Mouse (Mus musculus) heart, embryonic 14.5 days (tissue): Measurements from ENCODE around the gene Prr5. TPM values are rescaled to one million over a fixed set of nuclear protein-coding genes. Genes with fewer than 3 reads are reported as not detected.

Experiments used
- ATAC-seq: fragments of 200-750 bp; cut with Nextera tagmentation; 2 replicates; pipeline ENCODE4 v1.8.0; 2017; ENCODE audit warnings: low read depth, moderate TSS enrichment; ENCODE audit not compliant: insufficient number of reproducible peaks, insufficient read depth, low FRiP score
- H3K27ac ChIP-seq, 2 experiments: fragments of 200-500 bp in 1 of 2; fragments of 300-500 bp in 1 of 2; sonication (generic) in 1 of 2; replicated peaks in 1 of 2; 2 replicates each; pipeline ENCODE4 v1.5.1; 2012 to 2014; ENCODE audit warnings: low read depth in 2 of 2, low read length in 2 of 2, control low read depth in 1 of 2, mild to moderate bottlenecking in 1 of 2, mixed read lengths in 1 of 2; ENCODE audit not compliant: control insufficient read depth in 1 of 2, insufficient read depth in 1 of 2
- H3K27me3 ChIP-seq: fragments of 300-500 bp; sonication (generic); 2 replicates; pipeline ENCODE4 v1.6.1; 2014; ENCODE audit warnings: mild to moderate bottlenecking, low read length, control low read depth; ENCODE audit not compliant: control insufficient read depth, insufficient read depth
- H3K36me3 ChIP-seq: fragments of 300-500 bp; sonication (generic); 2 replicates; pipeline ENCODE4 v1.6.1; 2014; ENCODE audit warnings: mild to moderate bottlenecking, control low read depth, low read length, mixed read lengths; ENCODE audit not compliant: control insufficient read depth, insufficient read depth
- H3K4me1 ChIP-seq, 2 experiments: fragments of 200-500 bp in 1 of 2; fragments of 300-500 bp in 1 of 2; sonication (generic) in 1 of 2; 2 replicates each; pipeline ENCODE4 v1.6.1; 2012 to 2014; ENCODE audit warnings: low read length in 2 of 2, control low read depth in 1 of 2, mixed read lengths in 1 of 2; ENCODE audit not compliant: control insufficient read depth in 2 of 2, insufficient read depth in 2 of 2
- H3K4me2 ChIP-seq: fragments of 300-500 bp; sonication (generic); 2 replicates; pipeline ENCODE4 v1.6.1; 2014; ENCODE audit warnings: mild to moderate bottlenecking, low read length
- H3K4me3 ChIP-seq, 2 experiments: fragments of 200-500 bp in 1 of 2; fragments of 300-500 bp in 1 of 2; sonication (generic) in 1 of 2; 2 replicates each; pipeline ENCODE4 v1.5.1; 2012 to 2014; ENCODE audit warnings: low read length in 2 of 2, mild to moderate bottlenecking in 2 of 2, control low read depth in 1 of 2, low read depth in 1 of 2, moderate library complexity in 1 of 2; ENCODE audit not compliant: control insufficient read depth in 1 of 2, insufficient read depth in 1 of 2
- H3K9ac ChIP-seq: fragments of 300-500 bp; sonication (generic); 2 replicates; pipeline ENCODE4 v1.6.1; 2014; ENCODE audit warnings: mild to moderate bottlenecking, low read length
- H3K9me3 ChIP-seq: fragments of 300-500 bp; sonication (generic); 2 replicates; pipeline ENCODE4 v1.6.1; 2016; ENCODE audit warnings: low read length, control low read depth; ENCODE audit not compliant: control insufficient read depth
- WGBS: fragments of 180-500 bp; shearing (Covaris S2); extraction: QIAGEN DNeasy Blood & Tissue Kit; methylation state at CpG from one replicate; pipeline ENCODE4 v1.1.7; 2014; 5-methylcytosine and 5-hydroxymethylcytosine counted together
- polyA plus RNA-seq: library from polyadenylated mRNA; unstranded; fragments of >200 nt; fragmentation: Nextera tagmentation; extraction: Ambion mirVana; gene quantifications from 2 replicates; pipeline ENCODE4 v1.2.1, GENCODE M21; 2014

Prr5 gene
- polyA plus RNA-seq, 1 experiment from 2014 or later = 15.1 TPM

DNA sequence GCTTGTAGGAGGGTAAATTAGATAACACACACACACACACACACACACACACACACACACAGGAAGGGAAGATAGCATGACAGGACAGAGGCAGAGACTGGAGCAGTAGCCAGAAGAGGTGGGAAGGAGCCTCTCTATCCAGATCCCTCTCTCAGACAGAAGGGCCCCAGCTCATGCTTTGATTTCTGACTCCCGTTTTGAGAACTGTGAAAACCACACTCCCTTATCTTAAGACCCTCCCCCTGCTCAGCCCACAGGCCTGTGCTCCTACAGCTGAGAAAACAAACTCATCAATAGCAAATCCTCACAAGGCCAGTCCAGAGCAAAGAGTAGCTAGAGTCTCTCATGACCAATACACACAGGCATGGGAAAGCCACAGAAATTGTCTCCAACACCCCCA is 26.2 kb upstream of the Prr5 start:
- Histone ChIP-seq H3K9ac (no peak overlapping the region), H3K27me3 (no peaks in the 10 kb centered on the region), H3K9me3 (peaks cover 9% of the 10 kb centered on the region; the same call in 1 of the 2 replicates), H3K4me1 (peaks cover 43 to 48% of the 10 kb centered on the region in 2 experiments), H3K27ac (peak overlapping the region in 1 of 2 experiments; percentile 41; a peak in 1 of 4 replicates), H3K4me2 (no peak overlapping the region), H3K4me3 (no peak overlapping the region), H3K36me3 (no peaks in the 10 kb centered on the region)
- ATAC-seq = peak; percentile 68
- 0% methylated on average over 1 of the region's 1 CpGs for WGBS

DNA sequence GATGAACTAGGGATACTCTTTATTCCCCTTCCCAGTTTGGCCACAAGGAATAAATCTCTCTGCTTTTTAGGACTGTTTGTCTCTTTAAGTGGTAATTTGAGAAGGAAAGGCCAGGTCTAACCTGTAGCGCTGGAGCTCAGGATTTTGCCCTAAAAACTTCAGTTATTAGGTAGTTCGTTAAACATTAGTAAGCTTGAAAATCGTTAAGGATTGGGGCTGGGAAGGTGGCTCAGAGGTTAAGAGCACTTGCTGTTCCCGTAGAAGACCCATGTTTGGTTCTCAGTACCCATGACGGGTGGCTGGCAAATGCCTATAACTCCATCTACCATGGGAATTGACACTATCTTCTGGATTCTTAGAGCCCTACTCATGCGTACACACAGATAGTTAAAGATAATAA is 17.9 kb upstream of the Prr5 start:
- WGBS = 92% methylated on average over 6 of the region's 6 CpGs

DNA sequence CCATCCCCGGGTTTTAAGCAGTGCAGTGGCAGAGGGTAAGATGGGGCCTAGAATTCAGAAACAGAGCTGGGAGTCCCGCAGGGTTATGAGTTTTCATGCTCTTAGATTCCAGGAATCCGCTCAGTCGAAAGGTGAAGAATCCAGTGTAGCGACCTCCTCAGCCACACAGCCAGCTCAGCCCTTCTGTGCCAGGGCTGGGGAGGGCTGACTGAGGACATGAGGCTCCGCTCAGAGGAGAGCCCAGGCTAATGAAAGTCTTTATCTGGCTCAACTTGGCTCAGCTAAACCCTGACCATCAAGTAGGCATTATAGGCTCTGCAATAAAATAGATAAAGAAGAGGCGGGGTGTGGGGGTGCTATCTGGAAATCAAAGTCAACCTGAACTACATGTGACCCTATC is 16.3 kb upstream of the Prr5 start:
- H3K4me1 ChIP-seq = peaks cover 9 to 12% of the 10 kb centered on the region in 2 experiments
- no peak overlapping the region for H3K4me2 ChIP-seq
- no peak overlapping the region for H3K9ac ChIP-seq
- no peak overlapping the region for H3K4me3 ChIP-seq
- no peak overlapping the region for H3K27ac ChIP-seq
- H3K9me3 ChIP-seq = no peaks in the 10 kb centered on the region
- WGBS = 91% methylated on average over 7 of the region's 7 CpGs
- ATAC-seq = no peak
- no peaks in the 10 kb centered on the region for H3K27me3 ChIP-seq
- H3K36me3 ChIP-seq = no peaks in the 10 kb centered on the region

More for the DNA sequence above, 17.9 kb upstream of the Prr5 start:
- Histone ChIP-seq H3K27me3 (no peaks in the 10 kb centered on the region), H3K9me3 (peaks cover 4% of the 10 kb centered on the region; the same call in 1 of the 2 replicates), H3K36me3 (no peaks in the 10 kb centered on the region), H3K9ac (no peak overlapping the region), H3K4me3 (no peak overlapping the region), H3K27ac (no peak overlapping the region), H3K4me2 (no peak overlapping the region), H3K4me1 (peaks cover 9 to 12% of the 10 kb centered on the region in 2 experiments)
- no peak for ATAC-seq

DNA sequence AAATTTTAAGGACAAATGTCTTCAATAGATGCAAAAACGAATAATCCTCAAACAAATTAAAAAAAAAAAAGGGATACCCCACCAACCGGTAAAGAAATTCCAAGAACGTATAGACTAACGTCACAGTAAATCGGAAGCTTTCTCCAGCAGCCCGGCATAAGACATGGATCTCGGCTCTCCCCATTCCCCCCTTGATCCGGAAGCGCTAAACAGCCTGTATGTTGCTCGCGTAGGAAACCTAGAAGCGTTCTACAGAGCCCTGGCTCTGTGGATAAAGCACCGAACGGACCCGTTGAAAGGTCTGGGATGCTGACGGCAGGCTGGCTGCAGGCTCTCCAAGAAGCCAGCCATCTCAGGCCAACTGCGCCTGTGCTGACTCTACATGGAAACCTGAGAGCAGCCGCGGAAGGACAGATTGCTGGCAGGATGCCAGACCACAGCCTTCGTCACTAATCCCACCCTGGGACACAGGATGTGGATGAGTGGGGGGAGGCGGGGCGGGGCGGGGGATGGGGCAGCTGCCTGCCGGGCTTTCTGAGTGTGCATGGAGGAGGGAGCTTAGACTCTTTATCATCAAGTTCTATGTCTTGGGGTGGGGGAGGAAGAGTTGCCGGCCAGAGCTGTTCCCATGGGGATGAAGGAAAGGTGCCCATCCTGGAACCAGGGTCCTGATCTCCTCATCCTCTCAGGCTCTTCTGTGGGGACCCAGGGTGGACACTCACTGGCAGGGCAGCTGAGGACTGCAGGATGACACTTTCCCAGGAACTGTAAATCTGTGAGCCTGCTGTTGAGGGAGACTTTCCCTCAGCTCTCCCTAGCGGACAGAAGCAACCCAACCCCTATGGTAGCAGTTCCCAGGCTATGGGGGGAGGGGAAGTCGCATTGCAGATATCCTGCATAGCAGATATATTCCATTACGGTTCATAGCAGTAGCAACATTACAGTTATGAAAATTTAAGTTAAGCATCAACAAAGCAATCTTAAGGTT is 15.1 kb upstream of the Prr5 start:
- 2% methylated on average over 28 of the region's 28 CpGs for WGBS
- no peaks in the 10 kb centered on the region for H3K9me3 ChIP-seq
- H3K36me3 ChIP-seq = no peaks in the 10 kb centered on the region
- H3K4me3 ChIP-seq = peak overlapping the region; percentile 35 to 48
- H3K4me1 ChIP-seq = peaks cover 9 to 12% of the 10 kb centered on the region in 2 experiments
- ATAC-seq = peak; percentile 87
- H3K9ac ChIP-seq = peak overlapping the region; percentile 61
- H3K27ac ChIP-seq = peak overlapping the region; percentile 89
- H3K4me2 ChIP-seq = peak overlapping the region; percentile 66
- no peaks in the 10 kb centered on the region for H3K27me3 ChIP-seq

DNA sequence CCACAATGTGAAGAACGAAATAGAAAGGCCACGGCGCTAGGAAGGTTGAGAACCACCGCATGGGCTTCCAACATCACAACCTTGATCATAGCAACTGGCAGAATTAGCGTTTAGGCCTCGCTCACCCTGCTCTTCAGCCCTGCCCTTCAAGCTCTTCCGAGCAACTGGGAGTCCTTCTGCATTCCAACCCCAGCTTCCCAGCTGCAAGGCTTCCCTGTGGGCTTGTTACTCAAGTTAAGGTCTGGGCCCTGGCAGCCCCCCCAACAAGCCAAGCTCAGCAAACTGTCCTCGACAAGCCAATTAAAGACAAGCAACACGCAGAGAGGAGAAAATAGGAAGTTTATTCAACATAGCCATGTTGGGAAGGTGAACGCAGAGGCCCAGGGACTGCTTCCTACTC is 14.4 kb upstream of the Prr5 start:
- peak overlapping the region; percentile 85 to 89 for H3K27ac ChIP-seq
- no peaks in the 10 kb centered on the region for H3K27me3 ChIP-seq
- H3K9ac ChIP-seq = no peak overlapping the region
- H3K4me3 ChIP-seq = no peak overlapping the region
- peak overlapping the region; percentile 66 for H3K4me2 ChIP-seq
- ATAC-seq = no peak
- WGBS = 38% methylated on average over 10 of the region's 10 CpGs
- peaks cover 9 to 12% of the 10 kb centered on the region in 2 experiments for H3K4me1 ChIP-seq
- no peaks in the 10 kb centered on the region for H3K36me3 ChIP-seq
- H3K9me3 ChIP-seq = no peaks in the 10 kb centered on the region

DNA sequence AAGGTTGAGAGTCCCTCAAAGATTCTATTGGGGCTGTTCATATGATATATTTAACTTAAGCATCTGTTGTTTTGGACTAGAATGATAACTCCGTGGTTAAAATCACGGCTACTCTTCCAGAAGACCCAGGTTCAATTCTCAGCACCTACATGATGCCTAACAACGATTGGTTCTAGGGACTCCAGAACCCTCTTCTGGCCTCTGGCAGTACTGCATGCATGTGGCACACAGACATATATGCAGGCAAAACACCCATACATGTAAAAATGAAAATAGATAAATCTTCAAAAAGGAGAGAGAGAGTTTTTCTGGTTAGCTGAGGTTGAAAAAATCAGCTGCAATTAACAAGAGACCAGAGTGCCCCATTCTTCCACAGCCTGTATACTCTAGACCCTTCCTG is 12.7 kb upstream of the Prr5 start:
- Histone ChIP-seq H3K9ac (no peak overlapping the region), H3K27ac (no peak overlapping the region), H3K4me2 (no peak overlapping the region), H3K4me3 (no peak overlapping the region), H3K9me3 (no peaks in the 10 kb centered on the region), H3K4me1 (peaks cover 9 to 12% of the 10 kb centered on the region in 2 experiments), H3K36me3 (no peaks in the 10 kb centered on the region), H3K27me3 (no peaks in the 10 kb centered on the region)
- WGBS = 86% methylated on average over 3 of the region's 3 CpGs
- no peak for ATAC-seq

DNA sequence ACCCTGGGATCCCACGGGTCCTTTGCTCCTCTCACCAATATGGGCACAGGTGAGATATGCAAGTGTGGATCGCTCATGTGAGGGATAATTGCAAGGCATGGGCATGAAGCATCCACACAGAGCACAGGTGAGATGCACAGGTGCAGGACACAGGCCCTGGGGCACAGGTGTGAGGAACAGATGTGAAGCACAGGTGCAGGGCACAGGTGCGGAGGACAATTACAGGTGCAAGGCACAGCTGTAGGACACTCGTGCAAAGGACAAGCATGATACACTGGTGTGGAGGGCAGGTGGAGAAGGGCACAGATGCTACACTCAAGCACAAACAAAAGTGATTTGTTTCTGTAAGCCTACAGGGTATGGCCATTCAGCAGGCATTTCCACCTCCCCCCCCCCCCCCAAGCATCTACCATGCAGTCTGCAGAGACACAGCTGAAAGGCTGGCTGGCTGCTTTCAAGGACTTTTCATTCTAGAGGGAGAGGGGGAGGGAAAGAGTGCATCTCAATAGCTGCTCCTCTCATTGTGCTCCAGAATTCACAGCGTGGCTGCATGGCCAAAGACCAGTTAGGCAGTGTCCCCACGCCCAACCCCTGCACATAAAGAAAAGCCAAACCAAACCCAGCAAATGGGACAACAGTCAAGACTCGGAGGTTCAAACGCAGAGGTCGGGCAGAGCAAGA is 11.9 kb upstream of the Prr5 start:
- H3K27ac ChIP-seq = no peak overlapping the region
- H3K4me3 ChIP-seq = no peak overlapping the region
- H3K9me3 ChIP-seq = no peaks in the 10 kb centered on the region
- ATAC-seq = no peak
- H3K27me3 ChIP-seq = 0 out of 2 replicates have a peak, but pooled peaks cover 3% of the 10 kb centered on the region
- H3K9ac ChIP-seq = no peak overlapping the region
- WGBS = 64% methylated on average over 9 of the region's 9 CpGs
- H3K4me1 ChIP-seq = peaks cover 9 to 12% of the 10 kb centered on the region in 2 experiments
- no peaks in the 10 kb centered on the region for H3K36me3 ChIP-seq
- no peak overlapping the region for H3K4me2 ChIP-seq
